Mouse (Mus musculus): Measurements from ENCODE around the gene Cyp2ab1. TPM values are rescaled to one million over a fixed set of nuclear protein-coding genes. Genes with fewer than 3 reads are reported as not detected.

The Cyp2ab1 gene
- total RNA-seq, 2 experiments from 2014 or later = not detected

GRCm38 (mm10) chr16:20272994-20273393, 52.2 kb downstream of the Cyp2ab1 start:
- no peak for DNase-seq (ENCODE audit: low spot score in 2 of 2)

GRCm38 (mm10) chr16:20271339-20271738, 53.9 kb downstream of the Cyp2ab1 start:
- DNase-seq (ENCODE audit: low spot score in 2 of 2) = no peak

DNA sequence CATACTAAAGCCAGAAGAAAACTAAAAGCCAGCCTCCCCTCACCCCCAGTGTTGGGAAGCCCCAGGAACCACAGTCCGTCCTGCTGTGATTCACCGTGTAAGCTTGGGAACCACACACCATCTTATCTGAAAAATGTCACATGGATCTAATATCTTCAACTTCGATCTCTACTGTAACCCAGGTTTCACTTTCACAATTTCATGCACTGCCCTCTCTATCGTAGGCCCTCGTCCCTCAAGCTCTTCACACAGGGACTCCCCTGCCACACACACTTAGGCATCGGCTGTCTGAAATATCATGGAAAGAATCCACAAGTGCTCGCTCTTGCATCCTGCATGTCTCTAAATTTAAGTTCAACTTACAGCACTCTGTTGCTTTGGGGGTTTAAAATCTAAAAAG, 60.1 kb downstream of the Cyp2ab1 start:
- no peak for DNase-seq (ENCODE audit: low spot score in 2 of 2)

Other genes starting within 250 kb of the Cyp2ab1 start
- gene Klhl24, start 227.9 kb downstream of the Cyp2ab1 start, total RNA-seq (2021) = 10 to 100 TPM; 83.4 to 87.2 TPM
- 10 to 100 TPM; 42.4 to 44.2 TPM for gene Yeats2, start 184.3 kb downstream of the Cyp2ab1 start, total RNA-seq (2021)
- gene Map6d1, start 84.0 kb downstream of the Cyp2ab1 start, total RNA-seq (2021) = 10 to 100 TPM; 34.0 to 34.6 TPM
- 10 to 100 TPM; 57.8 to 67.6 TPM for gene Parl, start 23.0 kb downstream of the Cyp2ab1 start, total RNA-seq (2021)
- 100 to 1,000 TPM; 175 to 193 TPM for gene Abcc5, start 101.0 kb upstream of the Cyp2ab1 start, total RNA-seq (2021)
- gene Eif2b5, start 173.4 kb upstream of the Cyp2ab1 start, total RNA-seq (2021) = 10 to 100 TPM; 51.7 to 54.1 TPM
- 10 to 100 TPM; 77.2 to 78.9 TPM for gene Dvl3, start 191.6 kb upstream of the Cyp2ab1 start, total RNA-seq (2021)
- 100 to 1,000 TPM; 893 to 941 TPM for gene Ap2m1, start 210.1 kb upstream of the Cyp2ab1 start, total RNA-seq (2021)
- 10 to 100 TPM; 82.8 to 87.9 TPM for gene Abcf3, start 223.2 kb upstream of the Cyp2ab1 start, total RNA-seq (2021)

Measured in layer of hippocampus, postnatal 14 days (tissue).